Mouse (Mus musculus) MN1 (cell line): ENCODE results near the gene Ypel4.

Experiments used
- DNase-seq: peaks from one replicate; pipeline ENCODE4 v3.0.0-alpha.2; 2016; ENCODE audit warnings: low spot score

Ypel4 gene

DNA sequence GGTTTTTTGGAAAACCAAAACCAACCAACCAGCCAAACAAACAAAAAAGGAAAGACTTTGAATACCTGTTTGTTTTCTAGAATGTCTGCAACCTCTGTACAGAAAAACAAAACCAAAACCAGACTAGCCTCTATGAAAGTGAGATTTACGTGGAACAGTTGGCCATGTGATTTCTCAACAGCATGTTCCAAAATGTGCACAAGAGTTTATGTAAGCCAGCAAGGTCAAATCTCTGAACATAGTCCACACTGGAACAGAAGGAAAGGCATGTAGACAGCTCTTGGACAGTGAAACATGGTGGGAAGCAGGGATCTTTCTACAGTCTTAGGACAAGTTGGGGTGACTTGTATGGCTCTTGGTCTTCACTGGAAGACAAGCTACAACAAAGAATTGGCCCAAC, 28.0 kb downstream of the Ypel4 start:
- DNase-seq = no peak

DNA sequence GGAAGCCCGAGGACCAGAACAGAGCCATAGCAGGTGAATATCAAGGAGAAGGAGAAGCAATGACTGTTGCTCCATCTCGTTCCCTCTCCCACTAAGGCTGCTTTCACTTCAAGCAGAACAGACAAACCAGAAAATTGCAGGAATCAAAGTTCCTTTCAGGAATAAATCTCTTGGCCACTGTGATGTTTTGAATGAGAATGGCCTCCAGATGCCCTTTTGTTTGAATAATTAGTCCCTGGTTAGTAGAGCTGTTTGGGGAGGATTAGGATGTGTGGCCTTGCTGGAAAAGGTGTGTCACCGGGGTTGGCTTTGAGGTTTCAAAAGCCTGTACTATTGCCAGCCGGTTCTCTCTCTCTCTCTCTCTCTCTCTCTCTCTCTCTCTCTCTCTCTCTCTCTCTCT, 28.4 kb downstream of the Ypel4 start:
- DNase-seq = no peak

- no peak for DNase-seq
Measured at GRCm38 (mm10) chr2:84762818-84763217, 29.0 kb downstream of the Ypel4 start.

DNA sequence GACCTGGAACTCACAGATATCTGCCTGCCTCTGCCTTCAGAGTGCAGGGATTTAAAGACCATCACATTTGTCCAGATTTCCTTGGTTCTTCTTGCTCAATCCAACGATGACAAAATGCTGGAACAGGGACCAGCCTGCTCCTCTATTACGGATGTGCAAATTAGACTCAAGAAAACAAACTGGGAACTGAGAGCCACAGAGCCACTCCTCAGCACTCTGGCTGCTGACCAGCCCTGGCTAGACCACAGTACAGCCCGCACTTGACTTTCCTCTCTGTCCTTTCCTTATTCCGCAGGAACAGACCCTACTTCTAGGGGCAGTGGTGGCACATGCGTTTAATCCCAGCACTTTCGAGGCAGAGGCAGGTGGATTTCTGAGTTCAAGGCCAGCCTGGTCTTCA, 36.6 kb downstream of the Ypel4 start:
- DNase-seq = no peak

GRCm38 (mm10) chr2:84772454-84772853, 38.6 kb downstream of the Ypel4 start:
- peak; percentile 16 for DNase-seq

DNA sequence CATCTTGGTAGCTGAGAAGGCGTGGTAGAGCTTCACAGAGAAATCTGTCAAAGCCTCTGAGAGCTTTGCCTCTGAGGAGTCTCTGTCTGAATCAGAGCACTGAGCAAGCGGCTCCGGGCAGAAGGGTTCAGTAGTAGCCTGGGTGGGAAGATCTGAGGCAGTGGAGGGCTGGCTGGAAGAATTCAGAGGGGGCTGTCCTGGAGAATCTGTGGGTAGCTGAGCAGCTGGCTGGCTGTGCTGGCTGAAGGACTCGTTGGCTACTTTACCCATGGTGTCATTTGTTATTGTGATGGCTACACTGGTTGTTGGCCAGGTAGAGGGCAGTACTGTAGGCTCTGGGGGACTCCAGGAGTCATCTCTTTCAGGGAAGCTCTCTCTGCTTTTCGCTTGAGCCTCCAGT, 39.3 kb downstream of the Ypel4 start:
- no peak for DNase-seq

DNA sequence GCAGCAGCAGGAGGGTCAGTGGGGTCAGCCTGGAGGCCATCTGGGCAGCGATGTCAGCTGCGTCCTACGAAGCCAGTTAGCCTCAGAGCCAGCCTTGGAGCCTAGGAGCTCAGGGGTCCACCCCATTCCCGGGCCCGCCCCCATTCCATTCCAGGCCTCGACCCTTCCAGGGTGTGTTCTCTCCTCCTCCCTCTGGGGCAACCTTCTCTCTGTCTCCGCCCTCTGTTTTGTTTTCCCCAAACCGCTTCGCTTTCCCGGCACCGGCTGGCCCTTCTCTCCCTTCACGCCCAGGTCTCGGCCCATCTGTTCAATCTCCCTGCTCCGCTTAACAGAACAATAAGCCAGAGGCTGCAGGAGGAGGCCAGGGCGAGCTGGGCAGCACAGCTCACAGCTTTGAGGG, 40.9 kb downstream of the Ypel4 start:
- DNase-seq = no peak

DNA sequence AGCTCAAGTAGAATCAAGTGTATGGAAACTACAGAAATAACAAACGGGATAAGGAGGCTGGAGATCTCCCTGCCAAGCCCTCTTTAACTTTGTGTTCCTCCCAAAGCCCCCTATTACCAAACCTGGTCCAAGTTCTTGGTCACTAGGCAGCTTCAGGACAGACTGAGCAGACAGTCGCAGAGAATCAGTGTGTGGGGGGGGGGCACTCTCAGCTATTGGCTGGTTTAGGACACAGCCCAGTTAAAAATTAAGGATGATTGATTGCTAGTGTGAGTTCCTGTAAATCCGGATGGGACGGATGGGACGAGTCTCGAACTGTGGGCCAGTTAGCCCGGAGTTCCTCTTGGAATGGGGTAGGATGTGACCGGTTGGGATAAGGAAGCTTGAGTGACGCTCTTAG, 41.4 kb downstream of the Ypel4 start, which contains the start of gene Serping1:
Serping1 (minus strand) TSS at position 204 of the 400 bp plus-strand sequence.
- no peak for DNase-seq

- DNase-seq = no peak
Measured at GRCm38 (mm10) chr2:84775665-84776064, 41.8 kb downstream of the Ypel4 start.

- no peak for DNase-seq
Measured at GRCm38 (mm10) chr2:84777706-84778105, 43.8 kb downstream of the Ypel4 start.

DNA sequence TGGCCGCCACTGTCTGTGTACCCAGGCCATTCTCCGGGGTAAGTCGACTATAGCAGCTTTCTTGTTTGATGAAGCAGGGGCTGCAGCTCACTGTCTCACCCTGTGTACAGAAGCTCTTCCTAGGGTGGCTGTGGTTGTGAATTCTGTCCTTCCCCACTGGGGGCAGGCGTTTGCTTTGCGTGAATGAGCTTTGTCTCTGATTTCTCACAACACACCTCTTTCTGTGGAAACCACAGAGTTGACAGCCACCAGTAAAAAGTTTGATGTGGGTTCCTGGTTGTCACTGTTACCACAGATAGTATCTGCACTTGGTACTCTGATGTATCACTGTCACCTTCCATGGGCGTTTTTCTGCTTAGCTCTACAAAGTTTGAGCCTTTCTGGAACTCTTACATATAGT, 45.4 kb downstream of the Ypel4 start:
- DNase-seq = no peak

- no peak for DNase-seq
Measured at GRCm38 (mm10) chr2:84783315-84783714, 49.5 kb downstream of the Ypel4 start.

GRCm38 (mm10) chr2:84783840-84784566, 50.1 kb downstream of the Ypel4 start:
- DNase-seq = no peak
